Mouse (Mus musculus) brain, embryonic 14.5 days (tissue): Measurements from ENCODE around the gene Brip1. TPM values are rescaled to one million over a fixed set of nuclear protein-coding genes. Genes with fewer than 3 reads are reported as not detected.

Source experiments
- DNase-seq: peaks from one replicate; pipeline ENCODE4 v3.0.0-alpha.2; 2011; ENCODE audit warnings: low read depth
- CTCF ChIP-seq: fragments of 200-500 bp; IDR thresholded peaks from 2 replicates; pipeline ENCODE4 v1.5.1; 2012; ENCODE audit warnings: inconsistent platforms, mild to moderate bottlenecking, moderate library complexity, borderline replicate concordance; ENCODE audit not compliant: insufficient read depth, insufficient read length; ENCODE audit errors: extremely low read depth
- POLR2A ChIP-seq: fragments of 200-500 bp; IDR thresholded peaks from 2 replicates; pipeline ENCODE4 v1.6.1; 2012; ENCODE audit warnings: mild to moderate bottlenecking, inconsistent platforms, borderline replicate concordance; ENCODE audit not compliant: poor library complexity, insufficient read depth, insufficient read length, severe bottlenecking; ENCODE audit errors: extremely low read depth
- polyA plus RNA-seq: library from polyadenylated mRNA; depleted of rRNA; stranded (reverse); fragments of >200 nt; gene quantifications from 2 replicates; pipeline ENCODE4 v1.2.3, GENCODE M21; 2012; rRNA removed

The Brip1 gene
- polyA plus RNA-seq: 1.6 and 1.7 TPM in 2 replicates

GRCm38 (mm10) chr11:86201037-86201786 is at the start of gene Brip1:
TSS of gene Brip1 (minus strand) at chr11:86201193.
- TF ChIP-seq CTCF: peak; percentile 19; the same call in 1 of the 2 replicates
- TF ChIP-seq POLR2A: 0 out of 2 replicates have a peak, but pooled peaks have one; percentile 15
- peak; percentile 99 for DNase-seq

- TF ChIP-seq CTCF: no peak
- no peak for DNase-seq
These were observed 31.5 kb upstream of the Brip1 start for GRCm38 (mm10) chr11:86232446-86232845.

GRCm38 (mm10) chr11:86231781-86232350 is 30.9 kb upstream of the Brip1 start:
- no peak for DNase-seq
- no peak for TF ChIP-seq CTCF
- TF ChIP-seq POLR2A: no peak

DNA sequence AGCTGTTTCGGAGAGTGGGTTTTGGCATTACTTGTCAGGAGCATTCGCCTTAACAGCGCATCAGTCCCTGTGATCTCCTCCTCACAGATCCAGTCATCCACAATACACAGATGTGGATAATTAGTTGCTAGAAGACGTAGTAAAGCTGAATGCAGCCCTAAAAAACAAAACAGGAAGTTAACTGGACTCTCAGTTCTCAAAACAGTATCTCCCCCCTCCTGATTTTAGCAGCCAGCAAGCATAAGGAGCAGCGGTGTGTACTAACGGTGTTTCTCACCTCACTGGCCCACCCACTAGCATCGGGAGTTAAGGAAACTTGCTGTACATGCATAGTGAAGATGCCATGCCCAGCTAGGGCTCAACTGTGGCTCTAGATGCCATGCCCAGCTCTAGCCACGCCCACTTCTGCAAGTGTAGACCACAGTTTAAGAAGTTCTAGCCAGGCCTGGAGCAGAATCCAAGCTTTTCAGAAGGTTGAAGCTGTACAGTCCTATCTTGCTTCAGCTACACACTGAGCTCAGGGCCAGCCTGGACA is 25.7 kb upstream of the Brip1 start:
- DNase-seq: no peak
- TF ChIP-seq CTCF: no peak

GRCm38 (mm10) chr11:86225761-86226160 is 24.8 kb upstream of the Brip1 start:
- DNase-seq: no peak
- TF ChIP-seq CTCF (no peak), POLR2A (no peak)

DNA sequence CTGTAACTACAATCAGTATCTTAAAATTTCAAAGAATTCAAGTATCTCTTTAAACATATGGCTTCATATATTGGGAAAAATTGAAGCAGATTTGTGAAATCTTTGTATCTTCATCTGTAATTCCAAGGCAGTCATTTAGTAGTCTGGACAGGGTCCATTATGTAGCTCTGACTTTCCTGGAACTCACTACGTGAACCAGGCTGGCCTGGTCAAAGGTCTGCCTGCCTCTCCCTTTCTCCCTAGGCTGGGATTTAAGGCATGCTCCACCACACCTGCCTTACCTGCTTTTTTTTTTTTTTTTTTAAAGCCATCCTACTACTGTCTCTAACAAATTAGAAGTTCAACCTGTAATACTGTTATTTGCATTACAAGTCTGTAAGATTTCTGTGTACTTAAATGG is 10.8 kb upstream of the Brip1 start:
- no peak for DNase-seq
- TF ChIP-seq CTCF: no peak
- no peak for TF ChIP-seq POLR2A

DNA sequence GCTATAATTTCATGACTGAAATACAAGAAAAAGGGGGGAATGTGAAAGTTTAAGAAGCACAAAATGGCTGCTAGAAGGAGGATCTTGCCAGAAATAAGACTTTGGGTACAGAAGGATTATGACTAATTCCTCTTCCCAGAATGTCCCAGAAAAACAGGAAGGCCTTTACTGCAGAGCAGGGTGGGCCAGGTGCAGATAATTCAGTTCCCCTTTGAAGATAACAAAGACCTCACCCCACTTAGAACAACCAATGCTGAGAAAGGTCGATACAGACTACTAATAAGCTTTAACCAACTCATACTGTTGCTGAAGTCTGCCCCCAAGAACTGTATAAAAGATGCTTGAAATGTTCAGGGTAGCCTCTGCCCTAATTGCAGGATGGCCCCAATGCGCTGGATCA is 8.1 kb upstream of the Brip1 start:
- no peak for DNase-seq
- no peak for TF ChIP-seq CTCF

DNA sequence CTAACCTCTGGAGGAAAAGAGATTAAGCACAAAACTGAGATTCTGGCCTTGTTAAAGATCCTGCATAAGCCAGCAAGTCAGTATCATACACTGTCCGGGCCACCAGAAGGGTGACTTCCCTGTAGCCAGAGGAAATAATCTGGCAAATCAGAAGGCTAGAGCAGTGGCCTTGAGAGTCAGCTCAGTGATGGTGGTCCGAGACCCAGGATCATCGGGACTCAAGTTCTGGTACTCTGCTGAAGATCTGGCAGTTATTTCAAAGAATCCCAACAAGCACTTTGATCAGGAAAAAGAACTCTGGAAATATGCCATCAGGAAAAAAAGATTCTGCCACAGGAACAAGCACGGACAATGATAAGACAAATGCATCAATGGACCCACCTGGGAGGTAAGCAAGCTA is 4.9 kb upstream of the Brip1 start:
- TF ChIP-seq CTCF (no peak), POLR2A (no peak)

GRCm38 (mm10) chr11:86205031-86205430 is 4.0 kb upstream of the Brip1 start:
- TF ChIP-seq POLR2A (no peak), CTCF (no peak)

More for the DNA sequence above, 4.9 kb upstream of the Brip1 start:
- DNase-seq: no peak

GRCm38 (mm10) chr11:86201901-86202675 is 1.1 kb upstream of the Brip1 start:
- TF ChIP-seq POLR2A (no peak), CTCF (no peak)
- DNase-seq: peak; percentile 12

More at GRCm38 (mm10) chr11:86205031-86205430, 4.0 kb upstream of the Brip1 start:
- no peak for DNase-seq

- no peak for DNase-seq
- TF ChIP-seq CTCF (no peak), POLR2A (no peak)
These were observed 452 bp downstream of the Brip1 start for GRCm38 (mm10) chr11:86200460-86201021.
